Mouse (Mus musculus): ENCODE measurements around the gene Acmsd.

Gene Acmsd

GRCm38 (mm10) chr1:127808671-127809070 lies 79.5 kb downstream of the Acmsd start:
- POLR2A ChIA-PET, result interaction anchor here in 2 of 4 experiments (0.7 to 2.1 kb wide), 13 partner anchors 10 to 550 kb away, joined by 3 to 9 read pairs (median 3); partner anchors contain the start of genes Ccnt2 (in 2 of the 2) and Rab3gap1 (in 2 of the 2)
- CTCF ChIA-PET, result interaction anchor here in 2 of 4 experiments (0.7 to 2.2 kb wide), 3 partner anchors 18 to 46 kb away, joined by 5 to 7 read pairs (median 5); partner anchors contain the start of gene Map3k19 (in 1 of the 2)

GRCm38 (mm10) chr1:127812929-127813328 lies 83.7 kb downstream of the Acmsd start:
- POLR2A ChIA-PET, result interaction anchor here in 2 of 4 experiments (0.7 to 1.9 kb wide), 5 partner anchors 10 to 56 kb away, joined by 3 to 5 read pairs (median 3); partner anchors contain the start of gene Rab3gap1 (in 1 of the 2)

GRCm38 (mm10) chr1:127816381-127816780 lies 87.2 kb downstream of the Acmsd start:
- ChIA-PET POLR2A (interaction anchor here in 1 of 4 experiments (1.3 to 1.4 kb wide), 2 partner anchors 9 to 12 kb away, joined by 4 to 5 read pairs; no protein-coding TSS in a partner anchor), CTCF (interaction anchor here in 3 of 4 experiments (0.6 to 1.0 kb wide), 4 partner anchors 11 to 862 kb away, joined by 3 to 5 read pairs (median 4); no protein-coding TSS in a partner anchor)

More at GRCm38 (mm10) chr1:127812929-127813328, 83.7 kb downstream of the Acmsd start:
- CTCF ChIA-PET, result interaction anchor here in 1 of 4 experiments (1.3 kb wide), 1 partner anchor 14 kb away, joined by 3 read pairs; no protein-coding TSS in a partner anchor

Data from embryonic stem cell, embryonic (primary cell).